7 mouse cellular contexts compared by ENCODE assay signal in genomic region chr8:126590599-126590998, GRCm38 (mm10). TPM values are rescaled to one million over a fixed set of nuclear protein-coding genes. Genes with fewer than 3 reads are reported as not detected.
DNase-seq lines count a peak whose midpoint lies in the region; ATAC-seq and TF ChIP-seq lines count a peak whose summit lies in the region.

No protein-coding gene starts in this region.

- no peak for TF ChIP-seq POLR2A in small intestine, adult 2 months (IDR thresholded peaks at IDR 0.05; ENCODE audit: low read depth, low read length)

- ATAC-seq in lung, embryonic 16.5 days (ENCODE audit: low read depth) = no peak
- no peak for ATAC-seq in limb, embryonic 12.5 days (ENCODE audit: insufficient number of reproducible peaks, insufficient read depth, low FRiP score, low TSS enrichment, low read depth)

- H3K27ac ChIP-seq in lung, embryonic 16.5 days (ENCODE audit: low read length) = peak overlapping the region; percentile 74
- H3K27ac ChIP-seq in forebrain, embryonic 10.5 days = 0 out of 2 replicates have a peak overlapping the region, but pooled peaks have one; percentile 54
- peak overlapping the region; percentile 67; the same call in 1 of the 2 replicates for H3K27ac ChIP-seq in limb, embryonic 12.5 days
- peak overlapping the region; percentile 94 for H3K27ac ChIP-seq in small intestine, adult 2 months (ENCODE audit: insufficient read depth, low read depth, low read length)

- peak overlapping the region; percentile 100 for H3K4me3 ChIP-seq in lung, embryonic 16.5 days (ENCODE audit: low read length)
- peak overlapping the region; percentile 99 for H3K4me3 ChIP-seq in forebrain, embryonic 10.5 days
- H3K4me3 ChIP-seq in limb, embryonic 12.5 days (replicated peaks) = peak overlapping the region; percentile 91
- peak overlapping the region; percentile 80 for H3K4me3 ChIP-seq in small intestine, adult 2 months (ENCODE audit: low read depth, low read length)

- H3K9me3 ChIP-seq in lung, embryonic 16.5 days (ENCODE audit: control insufficient read depth, low read length) = no peaks in the 10 kb centered on the region
- no peaks in the 10 kb centered on the region for H3K9me3 ChIP-seq in forebrain, embryonic 10.5 days
- no peaks in the 10 kb centered on the region for H3K9me3 ChIP-seq in limb, embryonic 12.5 days

- no peak for DNase-seq in lung, postnatal 36 days
- no peak for DNase-seq in forebrain, embryonic 10.5 days (ENCODE audit: extremely low spot score, low spot score)
- DNase-seq in thymus, postnatal 4 days = no peak
- DNase-seq in ovary, postnatal 14 days (ENCODE audit: low spot score) = no peak

- TF ChIP-seq CTCF in small intestine, adult 2 months (IDR thresholded peaks at IDR 0.05; ENCODE audit: extremely low read depth, insufficient read length, insufficient replicate concordance, low read depth, low read length) = no peak

- H3K9ac ChIP-seq in lung, embryonic 16.5 days (ENCODE audit: low read length) = peak overlapping the region; percentile 100
- H3K9ac ChIP-seq in limb, embryonic 12.5 days (replicated peaks) = peak overlapping the region; percentile 68

- H3K4me2 ChIP-seq in lung, embryonic 16.5 days (ENCODE audit: low read depth, low read length) = peak overlapping the region; percentile 94
- H3K4me2 ChIP-seq in limb, embryonic 12.5 days = peak overlapping the region; percentile 100

- H3K36me3 ChIP-seq in lung, embryonic 16.5 days (ENCODE audit: control insufficient read depth, insufficient read depth, low read length) = peaks cover 9% of the 10 kb centered on the region; the same call in 1 of the 2 replicates
- H3K36me3 ChIP-seq in forebrain, embryonic 10.5 days (replicated peaks) = peaks cover 41% of the 10 kb centered on the region
- H3K36me3 ChIP-seq in limb, embryonic 12.5 days = peaks cover 45% of the 10 kb centered on the region
- H3K36me3 ChIP-seq in small intestine, adult 2 months (ENCODE audit: control insufficient read depth, insufficient read depth, low read length) = peaks cover 46% of the 10 kb centered on the region

- 7% methylated on average over 4 of the region's 4 CpGs for WGBS in lung, embryonic 16.5 days
- WGBS in forebrain, embryonic 10.5 days = 56% methylated on average over 4 of the region's 4 CpGs
- 43% methylated on average over 4 of the region's 4 CpGs for WGBS in limb, embryonic 12.5 days
- 1% methylated on average over 4 of the region's 4 CpGs for WGBS in small intestine, adult 2 months

- peaks cover 35% of the 10 kb centered on the region for H3K4me1 ChIP-seq in lung, embryonic 16.5 days (replicated peaks; ENCODE audit: control insufficient read depth, insufficient read depth, low read length)
- H3K4me1 ChIP-seq in forebrain, embryonic 10.5 days = peaks cover 89% of the 10 kb centered on the region
- H3K4me1 ChIP-seq in limb, embryonic 12.5 days (replicated peaks) = peaks cover 58% of the 10 kb centered on the region
- peaks cover 16% of the 10 kb centered on the region for H3K4me1 ChIP-seq in small intestine, adult 2 months (ENCODE audit: control insufficient read depth, insufficient read depth, insufficient read length, low read length)

- no peaks in the 10 kb centered on the region for H3K27me3 ChIP-seq in lung, embryonic 16.5 days (ENCODE audit: control insufficient read depth, insufficient read depth, low read depth, low read length)
- peaks cover 4% of the 10 kb centered on the region; the same call in 1 of the 2 replicates for H3K27me3 ChIP-seq in forebrain, embryonic 10.5 days (ENCODE audit: poor library complexity, severe bottlenecking)
- no peaks in the 10 kb centered on the region for H3K27me3 ChIP-seq in limb, embryonic 12.5 days
- no peaks in the 10 kb centered on the region for H3K27me3 ChIP-seq in small intestine, adult 2 months (ENCODE audit: control insufficient read depth, insufficient read depth, low read length)

RNA-seq across cellular contexts. Expression of gene Irf2bp2, which starts 3.2 kb away (rescaled TPM):
- polyA plus RNA-seq in lung, embryonic 16.5 days (2015; fragmentation: Nextera tagmentation; extraction: Ambion mirVana) = 11.7 and 12.8 TPM in 2 replicates
- polyA plus RNA-seq in forebrain, embryonic 10.5 days (2016; fragmentation: Nextera tagmentation; extraction: Ambion mirVana) = 3.0 and 3.4 TPM in 2 replicates
- 9.3 and 11.0 TPM in 2 replicates for polyA plus RNA-seq in limb, embryonic 12.5 days (2016; fragmentation: Nextera tagmentation; extraction: Ambion mirVana)
- polyA plus RNA-seq in small intestine, adult 2 months (2012; rRNA removed) = 50.5 and 91.6 TPM in 2 replicates
